14 mouse cellular contexts compared by ENCODE assay signal in genomic region chr5:33903176-33903575, GRCm38 (mm10).
"Had no signal": no experiment of that assay in that cellular context is flagged by ENCODE, and none has a peak within 500 bp of the region (broad histone marks: within the 10 kb centered on the region; RNA-seq: fewer than 3 reads in every experiment).

No protein-coding gene starts in this region.

- H3K4me3 ChIP-seq: layer of hippocampus, adult 2 months; liver, embryonic 13.5 days; midbrain, embryonic 13.5 days; stomach, embryonic 15.5 days had no signal

- H3K9me3 ChIP-seq: liver, embryonic 13.5 days; midbrain, embryonic 13.5 days; stomach, embryonic 15.5 days had no signal

- ATAC-seq: midbrain, embryonic 13.5 days had no signal

- H3K9ac ChIP-seq: liver, embryonic 13.5 days; midbrain, embryonic 13.5 days; stomach, embryonic 15.5 days had no signal

- H3K27ac ChIP-seq: kidney, postnatal 0 days; layer of hippocampus, adult 2 months; liver, embryonic 13.5 days; macrophage; midbrain, embryonic 13.5 days; stomach, embryonic 15.5 days had no signal

- DNase-seq: kidney, adult 2 months; layer of hippocampus, adult 9-11 months; liver, embryonic 13.5 days; lung, adult 2 months; right cerebral cortex, postnatal 14 days; spleen, adult 18-20 months; thymus, adult 2 months; thymus, postnatal 14 days; thymus, postnatal 4 days had no signal

- H3K27me3 ChIP-seq: liver, embryonic 13.5 days; midbrain, embryonic 13.5 days; stomach, embryonic 15.5 days had no signal

- H3K4me1 ChIP-seq: liver, embryonic 13.5 days; midbrain, embryonic 13.5 days; stomach, embryonic 15.5 days had no signal

- H3K4me2 ChIP-seq: liver, embryonic 13.5 days; midbrain, embryonic 13.5 days; stomach, embryonic 15.5 days had no signal
